Mouse (Mus musculus) T-helper 1 cell (primary cell): ENCODE data around the gene Retreg3.

Experiments
- in situ Hi-C: fragments of 300-600 bp; cut with MboI, MseI; formaldehyde crosslinking; loops from one replicate; pipeline ENCODE4 v1.15.1; 2025; ENCODE audit warnings: high pct_unique_total_duplicates

Retreg3 gene

GRCm38 (mm10) chr11:101119131-101119760, 447 bp downstream of the Retreg3 start:
- in situ Hi-C loops: no loop called here

DNA sequence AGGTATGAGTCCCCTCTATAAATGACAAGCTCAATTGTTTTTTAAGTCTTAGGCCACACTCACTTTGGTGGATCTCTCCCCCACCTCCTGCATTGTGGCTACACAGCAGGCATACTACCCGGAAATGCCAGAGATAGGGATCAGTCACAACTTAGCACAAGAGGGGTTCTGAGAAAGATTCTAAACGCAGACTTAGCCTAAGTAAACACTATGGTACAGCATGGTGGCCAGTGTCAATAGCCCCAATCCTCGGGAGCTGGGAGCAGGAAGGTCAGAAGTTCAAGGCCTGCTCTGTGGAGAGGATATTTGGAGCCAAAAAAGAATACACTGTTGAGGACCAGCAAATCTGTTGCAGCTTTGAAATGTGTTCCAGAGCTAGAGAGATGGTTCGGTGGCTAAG, 1.6 kb downstream of the Retreg3 start:
- in situ Hi-C loops: no loop called here

DNA sequence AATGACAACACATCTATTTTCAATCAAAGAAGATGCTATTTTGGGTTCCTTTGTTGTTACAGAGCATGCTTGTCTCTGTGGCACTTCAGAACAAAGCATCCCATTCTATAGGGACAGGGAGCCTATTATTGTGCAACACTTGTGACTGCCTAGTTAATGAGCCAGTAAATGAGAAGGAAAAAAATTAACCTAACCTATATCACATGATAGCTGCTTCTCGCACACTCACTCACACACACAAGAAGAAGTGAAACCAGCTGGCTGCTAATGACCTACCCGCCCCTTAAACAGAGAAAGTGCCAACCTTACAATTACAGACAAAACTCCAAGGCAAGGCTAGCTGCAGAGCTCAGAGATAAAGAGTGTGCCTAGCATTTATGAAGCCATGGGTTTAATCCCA, 4.1 kb downstream of the Retreg3 start:
- in situ Hi-C loops: no loop called here

- in situ Hi-C loops: no loop called here
Observed at GRCm38 (mm10) chr11:101112186-101112585, 7.5 kb downstream of the Retreg3 start.

DNA sequence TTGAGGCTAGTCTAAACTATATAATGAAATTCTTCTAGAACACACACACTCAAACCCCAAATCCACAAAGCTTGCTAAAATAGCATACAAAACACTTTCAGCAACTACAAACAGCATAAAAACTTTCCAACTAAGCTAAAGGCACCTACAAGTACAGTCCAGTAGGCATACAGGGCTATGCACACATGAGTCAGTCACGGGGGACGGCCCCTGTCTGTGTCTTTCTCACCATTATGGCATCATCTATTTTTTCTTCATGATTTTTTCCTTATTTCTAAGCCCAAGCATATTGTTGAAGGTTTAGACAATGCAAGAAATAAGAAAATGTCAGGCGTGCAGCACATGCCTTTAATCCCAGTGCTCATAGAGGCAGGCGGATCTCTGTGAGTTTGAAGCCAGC, 8.5 kb downstream of the Retreg3 start:
- in situ Hi-C loops: no loop called here

DNA sequence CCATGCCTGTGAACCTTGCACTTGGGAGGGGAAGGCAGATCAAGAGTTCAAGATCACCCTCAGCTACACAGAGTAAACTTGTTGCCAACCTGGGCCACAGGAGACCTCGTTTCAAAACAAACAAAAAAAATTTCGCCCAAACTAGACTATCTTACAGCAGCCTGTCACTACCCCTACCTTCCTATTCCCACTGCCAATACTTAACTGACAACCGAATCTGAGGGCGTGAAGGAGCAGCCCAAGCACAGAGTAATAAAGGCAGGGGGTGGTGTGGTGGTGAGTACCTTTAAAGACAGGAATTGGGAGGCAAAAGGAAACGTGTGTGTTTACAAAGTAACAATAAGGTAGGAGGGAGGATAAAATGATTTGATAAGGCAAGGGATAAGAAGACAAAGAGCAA, 9.0 kb downstream of the Retreg3 start:
- in situ Hi-C loops: no loop called here

DNA sequence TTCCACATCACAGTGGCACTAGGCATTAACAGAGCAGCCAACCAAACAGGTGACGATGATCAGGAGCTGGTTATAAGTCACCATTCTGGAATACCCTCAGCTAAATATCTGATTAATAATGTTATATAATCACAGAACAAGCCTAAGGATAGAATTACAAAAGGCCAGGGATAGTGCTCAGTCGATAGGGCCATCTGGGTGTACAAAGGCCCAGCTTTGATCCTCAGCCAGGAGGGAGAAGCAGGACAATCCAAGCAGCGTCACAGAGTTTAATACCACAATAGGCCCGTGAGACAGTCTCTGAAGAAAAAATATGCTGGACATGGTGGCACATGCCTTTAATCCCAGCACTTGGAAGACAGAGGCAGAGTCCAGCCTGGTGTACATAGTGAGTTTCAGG, 10.3 kb downstream of the Retreg3 start:
- in situ Hi-C loops: no loop called here

DNA sequence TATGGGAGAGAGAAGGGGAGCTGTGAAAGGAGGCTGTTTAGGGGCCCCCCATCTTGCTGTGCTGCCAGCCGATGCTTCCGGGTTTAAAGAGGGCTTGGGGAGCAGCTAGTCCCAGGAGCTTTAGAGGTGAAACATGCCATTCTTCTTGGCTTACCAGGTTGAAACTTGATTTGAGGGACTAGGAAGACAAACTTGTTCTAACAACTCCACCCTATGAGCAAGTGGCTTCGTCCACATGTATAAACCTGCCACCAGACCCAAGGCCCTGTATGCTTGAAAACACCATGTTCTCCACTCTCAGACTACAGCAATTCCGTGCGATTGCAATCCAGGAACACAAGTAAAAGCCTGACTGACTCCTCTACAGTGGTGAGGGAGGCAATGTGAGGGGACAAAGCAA, 16.7 kb downstream of the Retreg3 start:
- in situ Hi-C loops: no loop called here

DNA sequence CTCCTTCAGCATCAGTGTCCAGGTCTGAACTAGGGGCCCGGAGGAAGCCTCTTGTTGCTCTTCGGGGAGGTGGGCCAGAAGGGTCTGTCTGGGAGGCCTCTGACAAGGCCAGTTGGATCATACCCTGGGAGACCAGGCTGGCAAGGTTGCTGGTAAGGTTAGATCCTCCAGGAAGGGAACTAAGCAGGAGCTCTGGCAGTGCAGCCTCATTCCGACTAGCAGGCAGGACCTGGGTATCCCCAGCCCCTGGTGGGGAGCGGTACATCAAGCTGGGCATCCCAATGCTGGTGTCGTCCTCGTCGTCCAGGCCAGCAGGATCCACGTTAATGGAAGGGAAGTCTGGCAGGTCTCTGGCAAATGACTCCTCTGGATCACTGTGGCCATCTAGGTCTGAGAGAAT, 21.5 kb downstream of the Retreg3 start:
- in situ Hi-C loops: no loop called here

GRCm38 (mm10) chr11:101095314-101096024, 24.2 kb downstream of the Retreg3 start, which contains the start of gene Psmc3ip:
TSS of gene Psmc3ip (minus strand) at chr11:101095436.
- in situ Hi-C loops: no loop called here

- in situ Hi-C loops: no loop called here
Observed at GRCm38 (mm10) chr11:101094930-101095313, 24.8 kb downstream of the Retreg3 start.

DNA sequence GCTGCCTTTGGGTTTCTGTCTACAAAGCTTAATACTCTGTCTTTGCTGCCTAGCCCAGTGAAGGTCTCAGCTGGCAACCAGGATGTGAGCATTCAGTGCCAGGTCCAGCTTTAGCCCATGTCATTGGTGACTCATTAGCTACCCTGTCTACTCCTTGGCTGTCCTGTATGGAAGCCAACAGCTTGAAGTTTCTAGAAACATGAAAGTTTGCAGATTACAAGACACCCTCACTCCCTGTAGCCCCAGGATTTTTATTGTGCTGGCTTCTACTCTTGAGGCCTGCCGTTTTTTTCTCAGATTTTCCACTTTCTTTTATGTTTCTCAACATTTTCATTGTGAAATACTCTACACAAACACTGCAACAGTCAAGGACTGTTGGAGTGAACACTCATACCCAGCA, 29.8 kb downstream of the Retreg3 start:
- in situ Hi-C loops: no loop called here

DNA sequence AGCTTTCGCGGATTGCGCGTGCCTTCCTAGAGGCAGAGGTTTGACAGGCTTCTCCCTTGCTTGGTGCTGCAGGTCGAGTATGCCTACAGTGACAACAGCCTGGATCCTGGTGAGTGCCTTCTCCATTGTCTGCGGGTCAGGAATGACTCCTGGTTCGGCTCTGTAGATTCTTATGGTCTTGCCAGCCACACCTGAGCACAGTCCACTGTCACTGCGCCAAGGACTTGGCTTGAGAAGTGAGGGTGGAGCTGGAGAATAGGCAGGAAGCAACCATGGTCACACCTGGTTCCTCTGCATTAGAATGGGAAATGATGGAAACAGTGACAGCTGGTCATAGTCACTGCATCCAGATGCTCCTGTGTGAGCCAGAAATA, 32.0 kb downstream of the Retreg3 start:
- in situ Hi-C loops: no loop called here

GRCm38 (mm10) chr11:101086756-101087681, 32.7 kb downstream of the Retreg3 start, which contains the start of gene Mlx:
TSS of gene Mlx (plus strand) at chr11:101087277.
- in situ Hi-C loops: no loop called here

DNA sequence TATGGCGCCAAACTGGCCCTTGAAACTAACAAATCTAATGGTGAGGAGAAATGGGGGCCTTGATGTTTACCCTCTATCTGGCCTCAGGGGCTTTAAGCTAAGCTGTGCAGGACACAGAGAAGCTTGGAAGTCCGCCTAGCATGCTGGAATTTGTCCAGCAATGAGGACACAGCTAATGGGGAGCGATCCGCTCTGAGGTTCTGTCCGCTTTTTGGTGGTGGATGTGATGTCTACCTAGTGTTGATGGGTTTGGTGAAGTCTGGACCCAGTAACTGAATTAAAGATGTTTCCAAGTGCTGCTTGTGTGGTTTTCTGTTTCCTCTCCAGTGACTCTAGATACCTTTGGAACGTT, 33.4 kb downstream of the Retreg3 start:
- in situ Hi-C loops: no loop called here

- in situ Hi-C loops: no loop called here
Observed at GRCm38 (mm10) chr11:101085617-101086322, 33.9 kb downstream of the Retreg3 start.

DNA sequence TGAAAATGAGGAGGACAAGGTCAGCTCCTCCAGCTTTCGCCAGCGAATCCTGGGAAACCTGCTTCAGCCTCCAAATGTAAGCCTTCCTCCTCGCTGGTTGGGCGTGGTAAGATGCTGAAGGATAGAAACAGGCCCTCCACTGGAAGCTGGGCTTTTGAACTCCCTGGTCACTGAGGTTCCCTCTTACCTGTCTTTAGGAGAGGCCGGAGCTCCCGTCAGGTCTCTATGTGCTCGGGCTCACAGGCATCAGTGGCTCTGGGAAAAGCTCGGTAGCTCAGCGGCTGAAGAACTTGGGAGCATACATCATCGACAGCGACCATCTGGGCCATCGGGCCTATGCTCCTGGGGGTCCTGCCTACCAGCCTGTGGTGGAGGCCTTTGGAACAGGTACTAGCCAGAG, 34.9 kb downstream of the Retreg3 start:
- in situ Hi-C loops: loop anchor here (5.0 kb wide), 1 partner anchor 87 kb away; the partner anchor contains the start of genes Cntnap1 and Plekhh3

- in situ Hi-C loops: loop anchor here (5.0 kb wide), 1 partner anchor 88 kb away; the partner anchor contains the start of genes Cntnap1 and Plekhh3
Observed at GRCm38 (mm10) chr11:101084246-101084645, 35.4 kb downstream of the Retreg3 start.

DNA sequence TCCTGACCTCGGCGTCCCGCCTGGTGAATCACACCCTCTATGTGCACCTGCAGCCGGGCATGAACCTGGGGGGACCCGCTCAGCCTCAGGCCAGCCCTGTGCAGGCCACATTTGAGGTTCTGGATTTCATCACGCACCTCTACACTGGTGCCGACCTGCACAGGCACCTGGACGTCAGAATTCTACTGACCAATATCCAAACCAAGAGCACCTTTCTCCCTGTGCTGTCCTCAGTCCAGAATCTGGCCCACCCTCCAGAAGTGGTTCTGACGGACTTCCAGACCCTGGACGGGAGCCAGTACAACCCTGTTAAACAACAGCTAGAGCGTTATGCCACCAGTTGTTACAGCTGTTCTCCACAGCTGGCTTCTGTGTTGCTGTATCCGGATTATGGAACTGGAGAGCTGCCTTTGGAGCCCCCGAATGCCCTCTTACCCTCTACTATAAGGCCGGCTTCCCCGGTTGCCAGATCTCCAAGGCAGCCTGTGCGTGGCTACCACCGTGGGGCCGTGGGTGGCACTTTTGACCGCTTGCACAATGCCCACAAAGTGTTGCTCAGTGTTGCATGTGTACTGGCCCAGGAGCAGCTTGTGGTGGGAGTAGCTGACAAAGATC, 36.5 kb downstream of the Retreg3 start:
- in situ Hi-C loops: loop anchor here (5.0 kb wide), 1 partner anchor 89 kb away; the partner anchor contains the start of genes Cntnap1 and Plekhh3

GRCm38 (mm10) chr11:101082208-101083082, 37.2 kb downstream of the Retreg3 start, which contains the start of gene Coasy:
TSS of gene Coasy (plus strand) at chr11:101082565.
- in situ Hi-C loops: loop anchor here (5.0 kb wide), 1 partner anchor 90 kb away; the partner anchor contains the start of genes Cntnap1 and Plekhh3
